Mouse (Mus musculus) frontal cortex, adult (tissue): Measurements from ENCODE around the gene Ank3.

Experiments
- ATAC-seq: cut with Nextera tagmentation; 2 replicates; pipeline ENCODE4 v1.9.2; 2017; ENCODE audit warnings: mild to moderate bottlenecking, moderate library complexity, mixed read lengths; ENCODE audit not compliant: low TSS enrichment

The Ank3 gene

GRCm38 (mm10) chr10:69477656-69478055, 79.1 kb downstream of the Ank3 start:
- no peak for ATAC-seq

GRCm38 (mm10) chr10:69478831-69479230, 80.3 kb downstream of the Ank3 start:
- no peak for ATAC-seq

- peak; percentile 92 for ATAC-seq
These were observed 86.7 kb downstream of the Ank3 start for GRCm38 (mm10) chr10:69485191-69485786.

DNA sequence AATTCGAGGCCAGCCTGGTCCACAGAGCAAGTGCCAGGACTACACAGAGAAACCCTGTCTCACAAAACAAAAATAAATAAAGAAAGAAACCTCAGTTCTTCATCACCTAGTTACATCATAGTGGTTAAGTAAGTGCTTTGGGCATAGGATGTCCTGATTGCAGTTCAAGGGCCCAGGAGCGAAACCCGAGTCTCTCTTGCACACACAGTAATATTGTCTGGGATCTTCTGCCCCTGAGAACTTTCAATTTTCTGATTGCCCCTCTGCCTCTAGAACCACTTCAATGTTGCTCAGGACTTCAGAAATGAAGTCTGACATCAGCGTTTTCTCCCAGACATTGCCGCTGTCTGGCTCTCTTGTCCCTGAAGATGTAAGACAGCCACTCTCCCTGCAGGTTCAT, 91.6 kb downstream of the Ank3 start:
- no peak for ATAC-seq

DNA sequence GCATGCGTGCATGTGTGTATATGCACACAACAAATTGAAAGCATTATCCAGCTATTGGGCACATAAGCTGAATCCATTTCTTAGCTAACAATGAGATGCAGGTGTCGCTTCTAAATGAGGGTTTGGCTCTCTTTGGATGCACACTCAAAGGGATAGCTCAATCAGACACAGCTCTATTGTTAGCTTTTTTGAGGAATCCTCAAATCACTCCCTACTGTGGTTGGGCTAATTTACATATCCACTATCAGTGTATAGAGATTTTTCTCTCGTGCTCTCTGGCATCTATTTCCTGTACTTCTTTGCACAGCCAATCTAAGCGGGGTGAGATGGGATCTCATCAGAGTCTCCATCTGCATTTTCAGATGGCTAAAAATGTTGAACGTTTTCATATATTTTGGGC, 93.4 kb downstream of the Ank3 start:
- no peak for ATAC-seq

DNA sequence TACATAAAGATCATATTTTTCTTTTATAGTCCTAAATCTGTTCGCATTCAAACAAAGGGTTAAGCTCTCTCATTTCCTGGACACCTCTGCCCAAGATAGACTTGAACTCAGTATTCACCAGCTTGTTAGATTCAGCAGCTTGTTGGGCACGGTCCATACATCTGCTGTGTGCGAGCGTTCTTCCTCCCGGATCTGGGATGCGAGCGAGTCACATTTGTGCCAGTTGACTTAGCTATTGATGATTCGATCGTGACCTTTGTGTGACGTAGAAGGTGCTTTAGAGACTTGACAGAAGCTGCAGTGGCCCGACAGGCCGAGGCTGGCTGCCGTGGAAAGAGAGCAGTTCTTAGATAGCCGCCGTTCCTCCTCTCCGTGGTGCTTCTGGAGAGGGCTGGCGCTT, 98.8 kb downstream of the Ank3 start:
- no peak for ATAC-seq

- ATAC-seq, result peak; percentile 87
These were observed 101.7 kb downstream of the Ank3 start for GRCm38 (mm10) chr10:69500171-69500860.

DNA sequence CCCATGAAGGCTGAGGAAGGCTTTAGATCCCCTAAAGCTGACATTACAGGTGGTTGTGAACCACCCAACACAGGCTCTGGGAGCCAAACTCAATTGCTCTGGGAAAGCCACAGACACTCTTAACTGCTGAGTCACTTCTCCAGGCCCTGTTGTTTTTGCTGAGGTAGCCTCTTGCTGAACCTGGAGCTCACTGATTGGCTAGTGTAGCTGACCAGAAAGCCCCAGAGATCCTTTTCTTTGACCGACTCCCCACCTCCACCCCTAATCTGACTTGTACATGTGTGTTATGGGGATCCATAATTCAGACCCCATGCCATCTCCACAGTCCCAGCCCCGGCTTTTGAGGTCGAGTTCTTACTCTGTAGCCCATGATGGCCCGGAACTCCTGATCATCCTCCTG, 105.2 kb downstream of the Ank3 start:
- no peak for ATAC-seq

DNA sequence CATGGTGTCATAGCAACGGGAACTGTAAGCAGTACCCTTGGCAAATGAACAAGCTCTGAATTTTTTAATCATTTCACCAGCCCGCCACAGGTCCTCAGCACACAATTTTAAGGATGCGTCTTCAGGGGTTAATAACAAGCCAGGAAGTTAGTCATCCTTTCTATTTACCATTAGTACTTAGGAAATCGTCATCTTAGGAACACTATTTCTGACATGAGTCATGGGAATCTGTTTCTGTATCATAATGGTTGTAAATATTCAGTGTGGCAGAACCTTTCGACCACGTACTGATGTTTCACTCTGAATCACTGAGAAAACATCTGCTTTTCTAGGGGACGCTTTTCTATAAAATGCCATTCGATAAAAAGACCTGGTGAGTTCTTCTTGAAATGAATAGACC, 109.1 kb downstream of the Ank3 start:
- ATAC-seq, result no peak

GRCm38 (mm10) chr10:69510392-69510791, 111.8 kb downstream of the Ank3 start:
- peak; percentile 67 for ATAC-seq

GRCm38 (mm10) chr10:69511234-69511633, 112.7 kb downstream of the Ank3 start:
- no peak for ATAC-seq

DNA sequence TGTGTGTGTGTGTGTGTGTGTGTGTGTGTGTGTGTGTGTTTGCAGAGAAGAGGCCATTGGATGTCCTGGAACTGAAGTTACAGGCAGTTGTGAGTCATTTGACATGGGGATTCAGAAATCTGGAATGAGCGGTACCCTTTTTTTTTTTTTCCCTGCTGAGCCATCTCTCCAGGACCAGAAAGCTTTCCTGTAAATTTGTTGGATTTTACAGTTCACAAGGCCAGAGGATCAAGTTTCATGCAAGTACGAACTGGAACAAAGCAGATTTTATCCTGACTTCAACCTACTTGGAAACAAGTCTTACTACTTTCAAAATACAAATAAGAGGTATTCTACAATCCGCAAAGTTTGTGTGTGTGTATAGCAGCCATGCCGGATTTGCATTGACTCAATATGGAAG, 123.4 kb downstream of the Ank3 start:
- ATAC-seq, result no peak

DNA sequence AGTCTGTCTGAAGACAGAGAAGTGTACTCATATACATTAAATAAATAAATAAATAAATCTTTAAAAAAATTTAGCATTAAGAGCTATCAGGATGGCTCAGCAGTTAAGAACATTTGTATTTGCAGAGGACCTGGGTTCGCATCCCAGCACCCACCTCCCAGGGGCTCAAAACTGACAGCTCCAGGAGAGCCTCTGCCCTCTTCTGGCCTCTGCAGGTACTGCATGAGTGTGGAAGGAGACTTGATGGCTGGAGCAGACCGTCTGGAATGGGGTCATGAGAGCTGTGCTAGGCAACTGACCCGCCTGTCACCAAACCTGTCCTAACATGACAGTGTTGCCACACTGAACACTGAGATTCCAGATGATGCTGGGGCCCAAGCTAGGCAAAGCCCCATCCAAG, 124.6 kb downstream of the Ank3 start:
- no peak for ATAC-seq

DNA sequence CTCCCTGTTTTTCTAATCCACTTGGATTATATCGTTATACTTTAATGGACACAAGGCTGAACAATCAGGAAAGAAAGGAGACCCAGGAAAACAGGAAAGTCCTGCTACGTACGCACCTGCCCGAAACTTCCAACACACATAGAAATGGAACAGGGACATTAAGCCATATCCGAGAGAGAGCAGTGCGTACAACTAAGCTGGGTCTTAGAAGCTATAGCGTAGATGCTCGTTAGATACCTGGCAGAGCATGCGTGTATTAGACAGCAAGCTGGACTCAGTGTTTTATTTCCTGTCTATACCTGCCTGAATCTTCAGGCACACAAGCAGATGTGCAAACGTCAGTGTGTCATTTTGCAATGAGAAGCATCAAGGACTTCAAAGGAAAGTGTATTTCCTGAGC, 128.7 kb downstream of the Ank3 start:
- no peak for ATAC-seq

DNA sequence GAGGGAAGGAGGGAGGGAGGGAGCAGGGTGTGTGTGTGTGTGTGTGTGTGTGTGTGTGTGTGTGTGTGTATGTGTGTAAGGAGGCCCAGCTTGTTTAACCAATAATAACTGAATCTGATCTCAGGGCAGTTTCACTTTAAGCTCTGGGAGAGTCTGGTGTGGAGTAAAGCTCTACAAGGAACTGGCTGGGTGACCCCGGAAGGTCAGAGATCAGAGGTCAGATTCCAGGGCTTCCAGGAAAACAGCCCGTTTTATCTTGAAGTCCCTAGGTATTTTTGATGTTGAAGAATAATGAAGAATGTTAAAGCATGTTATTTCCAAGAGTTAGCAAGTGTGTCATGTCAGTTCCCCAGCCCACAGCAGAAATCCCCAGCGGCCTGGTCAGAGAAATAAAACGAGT, 130.2 kb downstream of the Ank3 start:
- no peak for ATAC-seq

DNA sequence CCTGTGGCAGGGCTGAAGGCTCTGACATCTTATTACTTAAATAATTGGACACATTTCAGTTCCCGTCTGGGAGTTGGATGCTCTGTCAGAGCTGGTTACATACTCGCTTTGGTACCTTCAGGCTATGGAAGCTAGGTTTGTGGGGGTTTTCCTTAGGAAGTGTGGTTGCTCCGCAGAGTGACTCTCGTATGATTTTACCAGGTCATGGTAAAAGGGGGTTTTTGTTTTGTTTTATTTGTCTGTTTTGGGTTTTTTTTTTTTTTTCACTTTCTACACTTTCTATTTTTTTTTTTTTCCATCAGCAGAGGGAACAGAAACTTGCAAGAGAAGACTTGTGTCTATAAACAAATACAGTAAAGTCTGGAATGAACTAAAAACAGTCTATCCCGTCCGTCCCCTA, 131.8 kb downstream of the Ank3 start:
- ATAC-seq, result no peak

DNA sequence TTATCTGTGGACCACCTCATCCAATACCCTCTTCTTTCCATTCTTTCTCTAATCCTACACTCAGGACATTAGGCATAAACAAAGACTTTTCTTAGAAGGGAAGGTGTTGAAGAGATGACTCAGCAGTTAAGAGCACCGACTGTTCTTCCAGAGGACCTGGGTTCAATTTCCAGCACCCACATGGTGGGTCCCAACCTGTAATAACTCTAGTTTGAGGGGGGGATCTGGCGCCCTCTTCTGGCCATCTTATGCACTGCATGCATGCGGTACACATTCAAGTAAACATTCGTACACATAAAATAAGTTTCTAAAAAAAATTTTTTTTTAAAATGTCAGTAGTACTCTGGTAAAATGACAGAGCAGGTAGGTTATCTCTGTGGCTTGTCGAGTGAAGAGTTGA, 133.0 kb downstream of the Ank3 start:
- ATAC-seq, result no peak

DNA sequence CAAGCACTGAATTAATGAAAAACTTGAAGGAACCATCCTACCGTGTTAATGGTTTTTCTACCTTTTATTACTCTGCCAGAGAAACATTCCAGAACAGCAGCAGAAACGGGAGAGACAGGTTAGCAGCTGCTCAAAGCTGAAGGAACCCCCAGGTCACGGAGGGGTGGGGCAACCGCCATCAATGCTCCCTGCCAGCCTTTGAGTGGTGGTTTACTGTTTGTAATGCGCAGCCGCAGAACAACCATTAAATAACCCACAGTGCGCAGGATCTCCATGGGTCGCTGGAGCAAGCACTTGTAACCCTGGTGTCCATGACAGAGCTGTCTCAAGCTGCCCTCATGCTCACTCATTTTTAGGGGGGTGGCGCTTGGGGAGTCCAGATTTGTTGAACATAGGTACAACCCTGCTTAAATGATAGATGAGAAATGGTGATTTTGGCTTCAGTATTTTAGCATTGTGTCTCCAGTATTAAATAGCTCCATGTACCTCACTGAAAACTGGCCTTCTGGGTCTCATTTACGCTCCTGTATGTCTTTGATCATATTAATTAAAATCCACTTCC, 133.7 kb downstream of the Ank3 start:
- ATAC-seq, result no peak

GRCm38 (mm10) chr10:69533505-69534388, 135.2 kb downstream of the Ank3 start:
- ATAC-seq, result peak; percentile 69

GRCm38 (mm10) chr10:69534716-69535115, 136.1 kb downstream of the Ank3 start:
- ATAC-seq, result no peak; the same call in 1 of the 2 replicates

GRCm38 (mm10) chr10:69535123-69535930, 136.8 kb downstream of the Ank3 start:
- ATAC-seq, result peak; percentile 54

GRCm38 (mm10) chr10:69535931-69536200, 137.3 kb downstream of the Ank3 start:
- peak; percentile 11; the same call in 1 of the 2 replicates for ATAC-seq
